ENCODE assay signal across 18 mouse cellular contexts in the genomic region with DNA sequence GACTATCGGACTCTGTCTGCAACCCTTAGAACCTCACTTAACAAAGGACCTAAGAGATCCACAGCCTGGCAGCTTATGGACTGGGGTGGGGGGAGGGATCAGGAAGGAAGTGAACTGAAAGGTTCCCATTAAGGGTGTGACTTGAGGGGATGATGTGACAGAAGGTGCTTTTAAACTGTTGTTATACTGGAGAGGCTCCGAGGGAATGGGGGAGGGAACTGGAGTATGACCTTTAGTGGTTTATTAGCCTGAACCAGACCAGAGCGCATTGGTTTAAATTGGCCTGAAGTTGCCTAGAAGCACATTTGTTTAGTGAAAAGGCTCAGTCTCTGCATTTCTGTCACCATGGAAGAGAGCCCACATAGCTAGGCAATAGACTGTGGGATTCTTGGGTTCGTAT. TPM values are rescaled to one million over a fixed set of nuclear protein-coding genes. Genes with fewer than 3 reads are reported as not detected.
DNase-seq lines count a peak whose midpoint lies in the region; ATAC-seq lines count a peak whose summit lies in the region.
"Had no signal": no experiment of that assay in that cellular context is flagged by ENCODE, and none has a peak within 500 bp of the region (broad histone marks: within the 10 kb centered on the region; RNA-seq: fewer than 3 reads in every experiment).

No protein-coding gene starts in this region.

- H3K27me3 ChIP-seq in kidney, embryonic 16.5 days (ENCODE audit: insufficient read depth, low read length): no peaks in the 10 kb centered on the region
- H3K27me3 ChIP-seq: embryonic facial prominence, embryonic 12.5 days had no signal

- H3K4me2 ChIP-seq in kidney, embryonic 16.5 days (replicated peaks; ENCODE audit: low read depth, low read length): no peak overlapping the region
- H3K4me2 ChIP-seq: embryonic facial prominence, embryonic 12.5 days; liver, embryonic 11.5 days had no signal

- peak overlapping the region; percentile 76; the same call in 1 of the 2 replicates for H3K27ac ChIP-seq in kidney, embryonic 16.5 days (ENCODE audit: low read length)
- H3K27ac ChIP-seq: embryonic facial prominence, embryonic 12.5 days; midbrain, embryonic 10.5 days had no signal

- peaks cover 17% of the 10 kb centered on the region; the same call in 1 of the 2 replicates for H3K4me1 ChIP-seq in kidney, embryonic 16.5 days (ENCODE audit: insufficient read depth, low read length)
- H3K4me1 ChIP-seq: embryonic facial prominence, embryonic 12.5 days; midbrain, embryonic 10.5 days had no signal

- H3K4me3 ChIP-seq in kidney, embryonic 16.5 days (ENCODE audit: low read length): no peak overlapping the region
- H3K4me3 ChIP-seq: embryonic facial prominence, embryonic 12.5 days; midbrain, embryonic 10.5 days had no signal

- no peaks in the 10 kb centered on the region for H3K36me3 ChIP-seq in kidney, embryonic 16.5 days (ENCODE audit: insufficient read depth, low read length)
- H3K36me3 ChIP-seq: embryonic facial prominence, embryonic 12.5 days had no signal

- DNase-seq in lung, postnatal 10 days: peak; percentile 21
- no peak for DNase-seq in lung, adult 18-20 months
- DNase-seq in forelimb bud, embryonic 11.5 days (ENCODE audit: low read depth, low spot score): peak; percentile 61
- no peak for DNase-seq in gastrocnemius, postnatal 36 days
- DNase-seq in heart, postnatal 10 days: no peak
- DNase-seq in right cerebral cortex, postnatal 36 days (ENCODE audit: low spot score in 2 of 2): no peak
- DNase-seq: adrenal gland, postnatal 36 days; cerebellum, adult 11 months; gastrocnemius, postnatal 10 days; right cerebral cortex, adult 18-20 months had no signal

- no peak overlapping the region for H3K9ac ChIP-seq in kidney, embryonic 16.5 days (replicated peaks; ENCODE audit: low read length)
- H3K9ac ChIP-seq: embryonic facial prominence, embryonic 12.5 days had no signal

- peak; percentile 58 for ATAC-seq in kidney, embryonic 16.5 days (ENCODE audit: low FRiP score, low TSS enrichment)
- ATAC-seq: forebrain, embryonic 14.5 days had no signal

- no peaks in the 10 kb centered on the region for H3K9me3 ChIP-seq in kidney, embryonic 16.5 days (ENCODE audit: low read length)
- H3K9me3 ChIP-seq: embryonic facial prominence, embryonic 12.5 days; midbrain, embryonic 10.5 days had no signal

- 40% methylated on average over 4 of the region's 4 CpGs for WGBS in kidney, embryonic 16.5 days

- intact Hi-C loops in gastrocnemius, postnatal 36 days (cut with DNase I): no loop called here
- intact Hi-C loops in heart, postnatal 10 days (cut with DNase I): no loop called here

RNA-seq across cellular contexts. Expression of a gene that starts 13.0 kb away (rescaled TPM):
- 31.9 and 32.2 TPM in 2 replicates for polyA plus RNA-seq in kidney, embryonic 16.5 days (2015; fragmentation: Nextera tagmentation; extraction: Ambion mirVana)
- total RNA-seq in gastrocnemius, postnatal 36 days (2021): 1 to 10 TPM; 5.0 to 6.1 TPM
- 10 to 100 TPM; 15.1 to 15.3 TPM for total RNA-seq in heart, postnatal 10 days (2021)

RNA-seq across cellular contexts. Expression of a gene that starts 19.9 kb away (rescaled TPM):
- polyA plus RNA-seq in kidney, embryonic 16.5 days (2015; fragmentation: Nextera tagmentation; extraction: Ambion mirVana): 2.0 and 3.5 TPM in 2 replicates
- total RNA-seq in gastrocnemius, postnatal 36 days (2021): not detected
- total RNA-seq in heart, postnatal 10 days (2021): under 1 TPM in 1 of 2 experiments, not detected in 1; 0.93 TPM
- total RNA-seq: adrenal gland, postnatal 36 days; gastrocnemius, postnatal 10 days; left cerebral cortex, adult 18-20 months had no signal

RNA-seq across cellular contexts. Expression of a gene that starts 56.9 kb away (rescaled TPM):
- not detected in 2 replicates for polyA plus RNA-seq in kidney, embryonic 16.5 days (2015; fragmentation: Nextera tagmentation; extraction: Ambion mirVana)
- not detected for total RNA-seq in gastrocnemius, postnatal 36 days (2021)
- total RNA-seq in heart, postnatal 10 days (2021): not detected
- total RNA-seq: adrenal gland, postnatal 36 days; gastrocnemius, postnatal 10 days; left cerebral cortex, adult 18-20 months had no signal
- polyA plus RNA-seq: embryonic facial prominence, embryonic 12.5 days; forebrain, embryonic 14.5 days; heart, embryonic 16.5 days; liver, embryonic 11.5 days; midbrain, embryonic 10.5 days; neural tube, embryonic 11.5 days had no signal

Comparison
In these comparisons a context has a peak if more than half of its experiments do, and no peak if none do; other contexts are left out.
1. DNase-seq: peak in lung, postnatal 10 days (single experiment) and forelimb bud, embryonic 11.5 days (single experiment); none in lung, adult 18-20 months (0 of 2), gastrocnemius, postnatal 36 days (0 of 2), heart, postnatal 10 days (0 of 2) and right cerebral cortex, postnatal 36 days (0 of 2).